Mouse (Mus musculus): ENCODE data around the gene Dnajb3.

- TF ChIP-seq CTCF (IDR thresholded peaks at IDR 0.05; ENCODE audit: control insufficient read depth, insufficient read depth, insufficient read length): no peak
- no peak for TF ChIP-seq MAX (IDR thresholded peaks at IDR 0.05)
These were observed at the start of gene Dnajb3 for GRCm38 (mm10) chr1:88205294-88205922.

All from C2C12 (cell line).